Mouse (Mus musculus) thymus, adult 2 months (tissue): ENCODE results near the gene Tnfrsf13c.
A peak's percentile ranks its signal among the peaks of the same experiment; 100 is the strongest.

ENCODE experiments used
- CTCF ChIP-seq: fragments of 200-500 bp; IDR thresholded peaks from 2 replicates; pipeline ENCODE4 v1.5.1; 2012; ENCODE audit warnings: mild to moderate bottlenecking, control low read depth, low read length, moderate library complexity, borderline replicate concordance; ENCODE audit not compliant: control insufficient read depth, poor library complexity, insufficient read depth; ENCODE audit errors: extremely low read depth
- POLR2A ChIP-seq: fragments of 200-500 bp; IDR thresholded peaks from 2 replicates; pipeline ENCODE4 v1.6.1; 2012; ENCODE audit warnings: mild to moderate bottlenecking, low read length, control low read depth, moderate library complexity; ENCODE audit not compliant: control insufficient read depth, poor library complexity, insufficient read depth; ENCODE audit errors: extremely low read depth

GRCm38 (mm10) chr15:82236565-82236964, 12.4 kb upstream of the Tnfrsf13c start:
- peak; percentile 98 for TF ChIP-seq CTCF
- TF ChIP-seq POLR2A, result no peak
